Mouse (Mus musculus): ENCODE results near the gene Sh3bgr.

Gene Sh3bgr

DNA sequence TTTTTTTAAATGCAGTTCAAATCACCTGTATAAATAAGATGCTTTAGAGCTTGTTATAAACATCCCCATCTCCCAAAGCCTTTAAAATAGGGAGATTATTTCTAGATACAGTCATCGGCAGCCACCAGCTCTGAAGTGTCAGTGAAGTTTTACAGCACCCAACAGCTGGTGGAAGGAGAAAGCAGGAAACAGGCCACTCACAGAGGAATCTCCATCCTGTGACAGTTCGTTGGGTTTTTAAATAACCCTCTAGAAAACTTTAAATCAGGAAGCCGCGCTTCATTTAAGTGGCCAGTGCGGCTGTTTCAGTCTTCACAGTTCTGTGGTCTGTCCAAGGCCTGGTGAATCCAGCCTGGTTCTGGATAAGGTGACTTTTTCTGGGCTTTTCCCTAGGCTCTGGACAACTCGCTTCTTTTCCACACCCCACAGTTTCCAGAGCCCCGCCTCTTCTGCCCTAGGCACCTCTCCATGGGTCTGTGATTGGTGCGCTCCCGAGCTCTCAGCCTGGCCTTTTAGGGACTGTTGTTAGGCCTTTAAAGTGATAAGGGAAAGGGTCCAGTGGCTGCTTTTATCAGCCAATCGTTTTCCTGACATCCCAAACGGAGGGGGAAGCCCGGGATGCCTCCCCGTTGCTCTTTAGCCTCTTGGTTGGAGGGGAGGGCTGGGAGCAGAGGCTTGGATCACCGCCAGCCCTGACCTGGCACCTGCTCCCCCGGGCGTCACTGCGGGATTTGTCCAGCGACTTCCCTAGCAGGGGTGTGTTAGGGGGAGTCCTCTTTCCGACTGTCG is at the start of gene Sh3bgr:
Gene Sh3bgr (plus strand): TSS at position 538 of the 789 bp plus-strand sequence.
- DNase-seq = peak; percentile 76

DNA sequence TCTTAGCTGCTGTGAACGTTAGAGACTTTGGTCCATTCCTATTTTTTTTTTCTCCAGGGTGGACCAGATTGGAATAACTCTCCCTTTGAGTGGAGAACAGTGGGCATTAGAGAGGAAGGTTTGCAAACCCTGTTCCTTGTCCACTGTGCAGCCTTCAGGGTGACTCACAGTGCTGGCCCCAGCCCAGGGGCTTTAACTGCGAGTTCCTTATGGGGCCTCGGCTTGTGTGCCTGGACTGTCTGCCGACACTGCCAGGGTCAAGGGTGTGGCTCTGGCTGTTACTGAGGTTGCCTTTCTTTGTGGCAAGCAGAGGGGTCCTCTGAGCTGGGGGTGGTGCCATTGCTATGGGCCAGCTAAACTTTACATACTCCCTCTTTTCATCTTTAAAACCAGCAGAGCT is 49.3 kb upstream of the Sh3bgr start:
- DNase-seq = no peak

DNA sequence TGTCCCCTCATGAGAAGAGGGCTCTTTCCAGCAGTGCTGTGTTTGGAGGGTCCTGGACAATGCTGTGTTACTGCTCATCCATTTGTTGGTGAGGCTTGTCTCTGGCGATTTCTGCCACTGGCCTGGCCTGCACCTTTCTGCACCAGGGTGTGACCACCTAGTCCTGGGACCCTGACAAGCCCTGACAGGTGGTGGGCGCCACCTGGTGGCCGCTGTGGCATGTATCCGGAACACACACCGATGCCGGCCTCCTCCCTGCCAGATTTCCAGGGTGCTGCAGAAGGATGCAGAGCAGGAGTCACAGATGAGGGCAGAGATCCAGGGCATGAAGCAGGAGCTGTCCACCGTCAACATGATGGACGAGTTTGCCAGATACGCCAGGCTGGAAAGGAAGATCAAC is 48.7 kb upstream of the Sh3bgr start:
- DNase-seq = peak; percentile 79

DNA sequence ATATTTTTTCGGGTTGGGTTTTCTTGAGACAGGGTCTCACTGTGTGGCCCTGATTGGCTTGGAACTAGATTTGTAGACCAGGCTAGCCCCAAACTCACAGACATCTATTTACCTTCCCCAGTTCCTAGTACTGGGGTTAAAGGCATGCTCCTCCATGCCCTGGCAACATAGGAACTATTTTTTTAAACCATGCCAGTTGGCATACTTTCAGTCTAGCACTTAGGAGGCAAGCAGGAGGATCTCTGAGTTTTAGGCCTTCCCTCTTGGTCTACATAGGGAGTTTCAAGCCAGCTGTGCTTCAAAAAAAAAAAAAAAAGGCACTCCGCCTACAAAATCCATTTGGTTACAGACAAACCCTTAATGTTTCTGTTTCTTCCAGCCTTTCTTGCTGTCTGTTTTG is 45.8 kb upstream of the Sh3bgr start:
- no peak for DNase-seq

DNA sequence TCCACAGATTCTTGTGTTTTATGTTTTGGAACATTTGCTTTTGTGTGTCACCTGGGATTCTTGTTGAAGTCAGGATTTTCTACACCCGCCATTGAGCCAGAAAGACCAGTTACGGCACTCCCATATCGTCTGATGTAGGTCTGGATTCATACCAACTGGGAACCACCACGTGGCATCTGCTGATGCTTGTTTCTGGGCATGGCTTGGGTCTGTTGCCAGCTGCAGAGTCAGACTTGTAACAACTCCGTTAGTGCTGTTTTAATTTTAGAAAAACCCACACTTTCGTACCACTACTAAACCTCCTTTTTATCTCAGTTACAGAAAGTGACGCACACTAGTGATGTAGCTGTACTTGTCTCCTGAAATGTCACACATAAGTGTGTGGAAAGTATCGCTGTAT is 44.2 kb upstream of the Sh3bgr start:
- no peak for DNase-seq

DNA sequence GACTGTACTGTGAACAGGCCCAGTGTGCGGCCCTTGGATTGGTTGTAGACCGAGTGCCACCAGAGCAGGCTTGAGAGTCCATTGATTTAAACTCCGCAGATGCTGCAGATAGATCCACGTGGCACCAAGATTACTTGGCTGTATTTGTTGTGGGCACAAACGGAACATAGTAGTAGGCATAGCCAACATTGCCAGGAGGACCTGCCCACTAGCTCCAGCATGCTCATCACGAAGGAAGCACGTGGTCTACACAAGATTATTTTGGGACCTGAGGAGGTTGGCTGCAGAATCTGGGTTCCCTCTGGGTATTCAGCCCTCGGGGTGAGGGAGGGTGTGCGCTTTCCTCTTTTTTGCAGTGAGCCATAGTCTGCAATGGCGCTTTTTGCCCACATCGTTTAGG is 43.1 kb upstream of the Sh3bgr start:
- DNase-seq = no peak

DNA sequence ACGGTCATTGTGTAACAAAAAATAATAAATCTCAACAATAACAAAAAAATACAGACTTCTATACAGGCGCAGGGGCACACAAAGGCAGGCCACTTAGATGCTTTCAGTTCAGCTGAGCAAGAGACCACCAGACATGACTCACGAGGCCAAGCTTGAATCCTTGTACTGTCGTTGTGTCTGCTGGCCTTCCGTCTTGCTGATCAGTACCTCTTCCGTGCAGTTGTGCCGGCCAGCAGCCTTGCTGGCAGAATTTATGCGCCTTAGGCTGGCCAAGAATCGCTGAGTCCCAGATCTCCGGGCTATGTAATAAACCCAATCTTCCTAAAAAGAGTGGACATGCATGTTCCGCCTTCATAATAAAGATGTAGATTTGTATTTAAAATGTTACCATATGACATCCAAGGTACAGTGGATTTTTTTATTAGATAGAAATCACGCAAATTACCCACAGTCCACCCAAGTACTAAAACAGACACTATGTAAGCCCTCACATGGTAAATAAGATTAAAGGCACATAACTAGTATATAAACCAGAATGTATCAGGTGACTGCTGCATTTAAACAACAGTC is 41.7 kb upstream of the Sh3bgr start:
- DNase-seq = no peak

DNA sequence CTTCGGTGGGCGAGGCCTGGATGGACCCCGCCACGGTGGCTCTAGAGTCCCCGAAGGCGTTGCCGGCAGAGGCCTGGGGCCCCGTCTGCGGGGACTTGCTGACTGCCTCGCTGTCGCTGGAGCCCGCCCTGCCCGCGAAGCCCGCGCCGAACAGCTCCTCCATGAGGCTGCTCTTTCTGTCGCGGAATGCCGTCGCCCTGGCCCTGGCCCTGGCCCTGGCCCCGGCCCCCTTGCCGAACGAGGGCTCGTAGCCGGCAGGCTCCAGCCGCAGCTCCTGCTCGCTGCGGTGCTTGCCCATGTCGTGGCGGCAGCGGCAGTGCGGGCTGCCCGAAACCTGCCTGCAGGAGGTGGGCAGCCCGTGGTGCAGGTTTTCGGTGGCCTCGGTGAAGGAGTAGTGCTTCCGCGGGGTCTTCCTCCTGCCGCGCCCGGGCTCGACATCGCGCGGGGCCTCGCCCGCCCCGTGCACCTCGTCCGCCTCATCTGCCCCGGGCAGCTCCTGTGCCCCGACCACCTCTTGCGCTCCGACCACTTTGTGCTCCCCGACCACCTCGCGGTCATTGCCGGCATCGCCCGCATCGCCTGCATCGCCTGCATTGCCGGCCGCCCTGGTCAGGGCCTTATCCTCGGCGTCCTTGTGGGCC is 41.0 kb upstream of the Sh3bgr start:
- DNase-seq = peak; percentile 83

DNA sequence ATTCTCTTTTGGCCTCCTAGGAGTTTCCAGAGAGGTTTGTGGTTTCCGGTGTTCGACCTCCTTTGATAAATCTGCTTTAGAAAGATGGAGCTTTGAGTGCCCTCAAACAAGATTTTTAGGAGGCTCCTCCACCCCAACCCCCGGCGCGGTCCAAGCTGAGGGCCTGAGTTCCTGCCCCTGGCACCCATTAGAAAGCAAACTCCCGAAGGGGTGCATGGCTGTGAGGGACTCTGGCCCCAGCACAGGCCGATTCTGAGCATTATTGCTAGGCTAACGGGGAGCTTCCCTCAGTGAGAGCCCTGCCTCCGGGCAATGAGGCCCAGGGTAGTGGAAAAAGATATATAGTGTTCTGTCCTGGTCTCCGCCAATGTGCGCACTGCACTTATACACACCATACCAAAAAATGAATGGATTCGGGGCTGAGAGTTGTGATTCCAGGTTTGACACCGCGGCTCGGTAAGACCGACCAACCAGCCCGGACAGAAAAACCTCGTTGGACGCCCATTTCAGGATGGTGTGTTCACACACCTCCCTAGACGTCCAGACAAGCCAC is 40.4 kb upstream of the Sh3bgr start:
- DNase-seq = no peak

DNA sequence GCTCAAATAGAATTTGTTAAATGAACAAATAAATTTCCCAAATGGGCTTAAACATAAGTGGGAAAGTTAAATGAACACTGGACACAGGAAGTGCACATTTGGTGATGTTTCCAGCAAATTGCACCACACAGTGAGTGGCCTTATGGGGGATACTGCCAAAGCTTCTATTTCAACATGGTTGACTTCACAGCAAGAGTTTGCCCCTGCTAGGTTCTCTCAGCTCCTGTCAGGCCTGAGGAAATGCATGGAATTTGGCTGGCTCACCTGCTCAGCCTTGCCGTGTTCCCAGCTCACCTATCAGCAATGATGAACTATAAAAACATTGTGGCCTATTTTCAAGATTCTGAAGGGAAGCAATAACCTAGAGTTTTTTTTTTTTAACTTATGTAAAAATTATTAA is 39.3 kb upstream of the Sh3bgr start:
- no peak for DNase-seq

DNA sequence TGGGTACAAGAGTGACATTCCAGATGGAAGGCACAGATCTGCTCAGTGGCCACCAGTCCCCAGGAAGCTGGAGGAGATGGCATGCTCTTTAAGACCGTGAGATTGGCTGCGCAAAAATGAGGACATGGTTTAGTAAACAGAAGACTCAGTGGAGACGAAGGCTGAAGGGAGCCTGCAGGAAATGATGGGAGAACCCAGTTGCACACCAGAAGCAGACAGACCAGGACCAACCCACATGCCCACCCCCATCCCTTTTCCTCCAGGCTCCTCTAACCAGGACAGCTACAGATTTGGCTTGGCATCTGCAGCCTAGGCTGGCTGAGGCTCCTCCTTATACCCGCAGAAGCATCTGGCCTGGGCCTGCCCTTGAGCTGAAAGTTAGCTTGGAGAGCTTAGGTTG is 38.9 kb upstream of the Sh3bgr start:
- DNase-seq = no peak

DNA sequence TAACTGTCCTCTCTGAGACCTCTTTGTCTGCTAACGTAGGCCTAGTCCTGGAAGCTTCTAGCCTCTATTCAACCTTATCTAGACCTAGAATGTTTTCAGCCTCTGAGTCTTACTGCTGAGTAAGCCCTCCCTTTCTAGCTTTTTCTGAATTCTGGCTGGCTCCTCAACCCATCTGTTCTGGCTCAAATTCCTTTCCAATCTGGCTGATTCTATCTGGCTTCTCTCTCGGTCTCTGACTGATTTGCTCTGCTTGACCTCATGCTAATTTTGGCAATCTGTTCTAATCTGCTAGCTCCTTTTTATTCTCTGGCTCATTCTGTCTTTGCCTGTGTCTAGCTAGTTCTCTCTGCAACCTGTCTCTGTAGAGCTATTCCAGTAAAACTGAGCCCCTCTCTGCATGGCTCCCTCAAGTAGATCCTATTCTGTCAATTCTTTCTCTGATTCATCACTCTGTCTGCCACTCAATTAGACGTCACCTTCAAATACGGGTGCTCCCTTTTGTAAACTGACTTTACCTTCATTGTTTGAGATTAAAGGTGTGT is 34.5 kb upstream of the Sh3bgr start:
- DNase-seq = no peak

DNA sequence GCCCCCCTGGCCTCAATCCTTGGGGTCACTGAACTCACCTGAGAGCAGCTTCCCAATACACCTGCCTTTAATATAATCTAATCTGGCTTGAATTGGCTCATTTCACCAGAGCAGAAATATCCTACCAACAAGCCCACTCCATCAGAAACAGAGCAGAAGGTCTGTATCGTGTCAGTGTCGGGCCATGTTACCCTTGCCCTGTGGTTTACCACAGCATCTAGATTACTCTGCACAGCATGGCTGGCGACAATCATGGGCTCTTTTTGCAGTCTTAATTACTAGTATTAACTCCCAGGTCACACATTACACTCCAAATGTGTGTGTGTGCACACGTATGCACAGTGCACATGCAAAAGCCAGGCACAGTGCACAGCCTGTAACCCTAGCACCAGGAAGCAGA is 31.4 kb upstream of the Sh3bgr start:
- no peak for DNase-seq

DNA sequence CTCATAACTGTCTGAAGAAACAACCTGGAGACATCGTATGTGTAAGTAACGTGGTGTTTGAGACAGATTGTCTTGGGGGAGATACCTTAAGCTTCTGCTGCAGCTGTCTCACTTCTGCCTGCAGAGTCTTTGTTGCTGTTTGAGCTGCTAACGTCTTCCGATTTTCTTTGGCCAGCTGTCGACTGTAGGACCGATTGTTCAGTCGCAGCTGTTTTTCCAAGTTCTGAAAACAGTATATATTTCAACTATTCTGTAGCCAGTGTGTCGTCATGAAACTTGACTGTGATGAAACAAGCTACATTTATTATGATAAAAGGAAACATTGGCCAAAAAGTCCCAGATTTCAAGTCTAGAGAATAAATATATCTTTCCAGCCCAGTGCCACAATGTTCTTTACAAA is 26.6 kb upstream of the Sh3bgr start:
- no peak for DNase-seq

DNA sequence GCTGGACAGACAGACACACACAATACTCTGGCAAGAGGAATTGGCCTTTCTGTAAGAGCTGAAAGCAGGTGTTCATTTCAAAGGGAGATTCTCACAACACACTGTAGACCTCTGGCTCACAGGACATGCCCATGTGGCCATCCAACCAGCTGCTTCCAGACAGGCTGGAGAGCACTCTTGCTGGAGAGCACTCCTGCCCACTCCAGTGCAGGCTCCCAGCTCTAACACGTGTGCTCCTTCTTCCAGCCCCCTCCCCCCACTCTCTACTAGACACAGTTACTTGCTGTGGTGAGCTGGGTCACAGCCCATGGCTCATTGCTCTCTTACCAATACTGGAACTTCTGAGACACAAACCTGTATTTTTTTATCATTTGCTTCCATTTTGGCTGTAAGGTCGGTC is 24.9 kb upstream of the Sh3bgr start:
- no peak for DNase-seq

DNA sequence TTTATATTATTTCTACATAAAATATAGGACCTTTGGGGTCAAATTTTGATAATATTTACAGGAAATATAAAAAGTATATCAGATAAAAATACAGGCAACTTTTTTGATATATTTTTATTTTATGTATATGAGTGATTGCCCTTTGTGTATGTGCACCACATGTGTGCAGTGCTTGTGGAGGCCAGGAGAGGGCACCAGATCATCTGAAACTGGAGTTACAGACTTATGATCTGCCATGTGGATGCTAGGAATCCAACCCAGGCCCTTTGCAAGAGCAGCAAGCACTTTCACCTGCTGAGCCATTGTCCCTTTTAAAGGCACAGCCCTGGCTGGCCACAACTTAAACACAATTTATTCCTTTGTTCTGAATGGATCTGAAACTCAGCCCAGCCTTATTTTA is 21.1 kb upstream of the Sh3bgr start:
- no peak for DNase-seq

DNA sequence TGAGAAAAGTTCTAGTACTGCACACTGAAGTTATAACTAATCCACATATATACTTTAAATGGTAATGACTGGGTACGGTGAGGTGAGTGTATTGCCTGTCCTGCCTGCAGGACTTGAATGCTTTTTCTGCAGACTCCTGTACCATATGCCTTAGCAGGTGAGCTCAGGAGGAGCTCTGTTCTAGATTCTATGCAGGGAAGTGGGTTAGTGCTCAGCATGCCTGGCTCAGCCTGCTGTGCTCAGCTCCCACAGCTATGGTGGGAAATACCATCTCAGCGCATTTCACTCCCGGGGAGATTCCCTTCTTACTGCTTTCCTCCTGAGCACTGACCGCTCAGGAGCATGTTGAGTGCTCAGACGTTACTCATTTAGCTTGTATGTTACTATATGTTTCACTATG is 12.6 kb upstream of the Sh3bgr start:
- no peak for DNase-seq

DNA sequence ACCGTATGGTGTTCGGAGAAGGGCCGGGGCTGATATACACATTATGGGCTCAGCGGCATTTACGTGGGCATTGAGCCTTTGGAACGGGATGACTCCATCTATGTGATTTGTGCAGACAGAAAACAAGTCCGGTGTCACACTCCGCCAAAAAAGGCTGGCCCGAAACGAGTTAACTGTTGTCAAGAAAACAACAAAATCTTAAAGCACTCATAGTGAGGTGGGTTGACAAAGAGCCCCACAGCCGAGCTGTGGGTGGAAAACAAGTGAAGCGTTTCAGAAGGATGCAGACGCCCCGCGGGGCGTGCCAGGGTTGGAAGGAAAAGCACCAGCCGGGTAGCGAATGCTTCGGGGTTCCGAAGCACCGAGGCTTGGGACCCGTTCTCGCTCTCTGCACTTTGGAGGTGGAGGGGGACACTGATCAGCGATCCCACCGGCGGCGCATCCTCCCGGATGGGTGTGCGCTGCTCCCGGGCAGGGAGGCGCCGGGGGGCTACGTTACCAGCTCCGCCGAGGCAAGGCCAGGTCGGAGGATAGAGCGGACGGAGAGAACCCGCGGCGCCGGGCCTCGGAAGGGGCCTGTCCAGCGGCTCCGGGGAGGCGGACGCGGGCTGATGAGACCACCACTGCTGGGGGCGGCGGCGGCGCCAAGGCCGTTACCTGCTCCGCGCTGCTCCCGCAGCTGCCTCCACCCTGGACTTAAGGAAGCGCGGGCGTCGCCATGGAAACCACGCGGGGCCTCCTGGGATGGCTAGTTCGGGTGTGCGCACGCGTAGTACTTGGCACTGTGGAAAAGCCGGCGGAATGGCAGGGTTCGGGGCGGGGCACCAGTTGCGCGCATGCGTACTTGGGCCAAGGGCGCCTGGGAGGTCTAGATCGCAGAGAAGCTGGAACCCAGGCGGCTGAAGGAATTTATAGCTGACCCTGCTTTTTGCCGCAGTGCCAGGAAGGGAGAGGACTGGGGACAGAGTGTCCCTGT is 8.4 kb upstream of the Sh3bgr start, which contains the start of gene Lca5l:
Gene Lca5l (minus strand): TSS at position 741 of the 976 bp plus-strand sequence.
- DNase-seq = peak; percentile 99

DNA sequence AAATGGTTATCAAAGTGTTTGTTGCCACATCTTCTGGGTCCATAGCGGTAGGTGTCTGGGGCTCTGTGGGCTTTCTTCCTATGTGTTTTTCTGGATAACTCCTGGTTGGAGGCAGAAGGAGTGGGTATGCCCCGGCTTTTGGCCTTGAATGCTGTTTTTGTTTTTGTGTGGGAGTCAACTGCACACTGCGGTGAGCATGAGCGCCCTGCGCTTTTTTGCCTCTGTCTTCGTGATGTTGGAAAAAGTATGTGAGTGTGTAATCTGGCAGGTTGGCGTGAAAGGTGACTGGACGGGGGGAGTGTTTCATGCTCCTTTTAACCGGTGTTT is 415 bp downstream of the Sh3bgr start:
- no peak for DNase-seq

DNA sequence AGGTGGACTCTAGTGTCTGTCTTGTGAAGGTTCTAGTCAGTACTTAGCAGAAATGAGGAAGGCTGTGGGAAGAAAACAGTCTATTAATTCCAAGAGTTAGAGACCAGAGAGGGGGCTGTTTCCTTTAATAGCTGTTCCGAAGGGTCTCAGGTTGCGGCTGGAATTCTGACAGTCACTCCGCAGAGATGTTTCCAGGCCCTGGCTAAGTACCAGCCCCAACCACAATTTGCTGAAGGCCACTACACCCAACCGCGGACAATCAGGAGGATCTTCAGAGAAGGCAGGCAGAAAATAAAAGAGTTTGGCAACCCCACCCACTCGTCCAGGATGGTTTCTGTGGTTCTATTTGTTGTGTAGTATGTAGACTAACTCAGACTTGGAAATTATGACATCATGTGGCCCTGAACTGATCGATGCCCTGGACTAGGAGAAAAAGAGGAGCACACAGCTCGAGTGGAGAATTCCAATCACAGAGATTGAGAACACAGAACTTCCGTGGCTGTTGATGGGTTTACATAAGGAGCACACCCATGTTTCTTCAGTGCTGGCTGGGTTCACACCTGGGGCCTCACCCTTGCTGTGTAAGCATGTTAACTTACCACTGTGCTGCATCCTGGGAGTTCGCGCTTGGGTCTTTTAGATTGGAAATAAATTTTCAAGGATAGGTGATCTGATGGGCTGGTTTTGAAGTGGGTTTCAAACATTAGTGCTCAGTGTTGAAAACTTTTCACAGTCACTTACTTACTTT is 1.4 kb downstream of the Sh3bgr start:
- DNase-seq = no peak

DNA sequence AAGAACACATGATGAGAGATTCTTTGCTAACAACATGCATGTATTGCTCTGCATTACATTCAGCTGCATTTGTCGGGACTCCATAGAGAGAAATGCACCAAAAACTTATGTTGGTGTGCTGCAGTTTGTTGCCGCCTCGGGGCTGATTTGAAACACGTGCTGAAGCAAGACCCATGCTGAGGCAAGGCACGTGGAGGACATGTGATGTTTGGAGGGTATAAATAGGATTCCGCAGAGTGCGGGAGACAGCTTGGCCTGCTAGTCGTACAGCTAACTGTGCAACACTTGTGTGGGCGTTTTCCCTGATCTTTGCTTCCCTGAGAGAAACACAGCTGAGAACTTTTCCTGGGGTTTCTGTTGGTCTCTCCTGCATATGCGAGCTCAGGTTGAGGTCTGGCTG is 9.5 kb downstream of the Sh3bgr start:
- DNase-seq = no peak

DNA sequence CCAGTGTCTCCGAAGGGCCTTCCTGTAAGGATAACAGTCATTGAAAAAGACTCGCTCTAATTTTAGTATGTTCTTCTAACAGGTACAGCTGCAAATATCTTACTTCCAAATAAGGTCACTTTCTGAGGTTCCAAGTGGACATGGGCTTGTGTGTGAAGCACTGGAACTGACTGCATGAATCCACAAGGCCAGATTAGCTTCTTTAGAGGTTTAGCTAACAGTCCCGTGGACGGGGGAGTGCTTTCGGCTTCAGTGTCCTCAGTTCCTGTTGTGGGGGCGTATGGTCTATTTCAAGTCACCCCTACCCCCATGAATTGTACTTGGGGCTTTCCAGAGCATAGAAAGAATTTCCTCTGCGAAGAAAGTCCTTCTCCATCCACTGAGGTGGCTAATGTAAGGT is 10.6 kb downstream of the Sh3bgr start:
- no peak for DNase-seq
